Mouse (Mus musculus) urinary bladder, postnatal 36 days (tissue): ENCODE measurements at regions not wholly inside any gene's neighbourhood (a gene's known extent, or its start where the extent isn't known, plus 50 kb on each side); places are given as distances from the start of the nearest gene placed in this dataset.
"Not testable (repeated sequence)": the region's sequence is repeated elsewhere in the genome, so short reads cannot be mapped to it uniquely, and the experiment has no call there.

Source experiments
- DNase-seq, 2 experiments: peaks; one replicate each; pipeline ENCODE4 v3.0.0; 2022; ENCODE audit warnings: low spot score in 2 of 2, mixed read lengths in 1 of 2

DNA sequence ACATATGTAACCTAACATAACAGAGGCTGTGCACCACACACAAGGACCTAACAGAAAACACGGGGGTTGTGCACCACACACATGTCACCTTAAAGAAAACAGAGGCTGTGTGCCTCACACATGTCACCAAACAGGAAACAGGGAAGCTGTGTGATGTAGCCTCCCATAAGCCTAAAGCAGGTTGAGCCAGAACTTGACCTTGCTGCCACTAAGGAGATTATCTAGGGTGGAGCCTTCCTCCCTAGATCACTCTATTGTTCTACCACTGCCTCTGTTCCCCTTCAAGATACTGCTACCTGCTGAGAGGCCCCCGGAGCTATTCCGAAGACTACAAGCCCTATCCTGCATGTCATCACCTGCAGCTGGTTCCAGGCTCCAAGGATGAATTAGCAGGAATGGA, 100.1 kb upstream of the Thrb start:
- DNase-seq = not testable (repeated sequence)

DNA sequence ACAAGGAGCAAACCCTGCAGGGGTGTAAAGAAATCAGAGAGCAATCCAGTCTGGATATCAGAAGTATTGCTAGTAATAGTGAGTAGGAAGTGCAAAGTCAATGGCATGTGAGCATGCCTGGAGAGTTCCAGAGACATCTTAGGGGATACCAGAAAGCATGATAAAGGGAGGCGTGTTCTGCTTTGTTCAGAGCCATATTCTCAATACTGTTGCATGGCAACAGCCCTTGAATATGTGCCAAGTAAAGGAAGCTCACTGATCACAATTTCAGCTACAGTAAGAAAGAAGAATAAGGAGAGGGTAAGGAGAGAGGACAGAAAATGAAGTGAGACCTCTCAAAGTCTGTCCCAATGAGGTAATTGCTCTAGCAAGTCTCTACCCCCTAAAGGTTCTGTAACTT, 92.1 kb upstream of the Thrb start:
- no peak for DNase-seq

DNA sequence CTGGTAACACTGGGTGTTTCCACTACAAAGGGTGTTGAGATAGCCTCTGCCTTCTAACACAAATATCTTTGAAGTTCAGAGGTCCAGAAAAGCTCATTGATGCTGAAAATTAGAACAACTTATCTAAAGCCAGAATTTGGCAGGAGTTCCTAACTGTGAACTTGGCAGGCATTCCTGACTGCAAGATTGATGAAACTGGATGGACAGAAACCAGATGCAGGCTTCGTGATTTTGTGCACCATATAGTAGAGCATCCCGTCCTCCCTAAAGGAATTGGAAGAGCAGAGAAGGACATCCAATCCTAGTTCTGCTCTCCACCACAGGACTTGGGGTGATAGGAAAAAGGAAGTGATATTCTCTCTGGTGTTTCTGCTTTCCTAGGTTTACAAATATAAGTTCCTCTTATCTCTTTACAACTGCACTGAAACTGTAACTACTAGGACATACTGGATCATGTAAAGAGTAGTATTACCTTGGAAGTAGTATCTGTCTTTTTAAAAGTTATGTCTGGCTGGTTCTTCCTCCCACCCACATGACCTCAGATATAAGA, 90.9 kb upstream of the Thrb start:
- no peak for DNase-seq

DNA sequence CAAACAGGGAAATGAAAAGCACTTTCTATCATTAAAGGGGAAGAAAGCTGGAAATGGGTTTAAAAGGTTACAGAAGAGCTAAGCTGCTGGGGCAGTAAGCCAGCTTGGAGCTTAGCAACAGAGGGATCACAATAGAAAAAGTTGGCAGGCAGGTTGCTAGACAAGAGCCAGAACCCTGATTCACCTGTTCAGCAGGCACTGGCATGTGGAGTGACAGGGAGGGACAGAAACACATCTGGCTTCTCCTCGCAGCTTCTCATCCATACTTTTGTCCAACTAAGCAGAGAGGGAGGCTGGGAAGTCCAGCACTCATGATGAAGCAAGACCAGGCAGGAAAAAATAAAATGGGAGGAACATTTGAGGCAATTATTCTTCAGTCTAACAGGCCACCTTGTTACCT, 81.3 kb upstream of the Thrb start:
- no peak for DNase-seq

DNA sequence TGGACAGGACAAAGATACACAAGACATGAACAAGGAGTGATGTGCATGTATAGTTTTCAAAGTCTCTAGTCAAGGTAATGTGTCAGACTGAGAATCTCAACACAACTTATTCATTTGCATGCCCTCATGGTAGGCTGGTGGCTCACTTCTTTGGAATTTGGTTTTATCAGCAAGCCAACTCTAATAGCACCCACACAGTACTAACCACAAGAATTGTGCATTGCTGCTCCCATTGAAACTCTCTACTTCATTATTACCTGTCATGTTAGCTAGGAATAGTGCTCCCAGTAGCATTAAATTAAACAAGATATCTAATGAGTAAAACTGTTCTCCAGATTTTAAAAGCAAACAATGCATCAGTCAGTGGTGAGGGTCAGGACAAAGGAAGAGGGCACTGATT, 70.5 kb upstream of the Thrb start:
- DNase-seq = no peak

DNA sequence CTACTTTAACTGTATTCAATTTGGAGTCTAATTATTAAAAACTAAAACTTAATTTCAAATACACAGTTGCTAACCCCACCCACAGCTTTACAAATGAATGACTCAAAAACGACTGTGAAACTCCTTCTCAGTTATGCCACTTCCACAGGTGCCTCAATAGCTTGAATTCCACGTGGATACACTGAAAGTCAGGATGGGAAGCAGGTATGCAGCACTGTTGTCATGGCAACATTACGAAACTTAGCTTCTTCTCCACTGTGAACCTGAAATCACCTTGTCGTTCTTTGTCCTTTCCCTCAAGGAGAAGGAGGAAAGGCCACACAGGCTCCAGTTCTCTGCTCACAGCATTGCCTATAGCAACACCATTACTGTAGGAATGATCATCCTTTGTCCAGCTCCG, 60.5 kb upstream of the Thrb start:
- no peak for DNase-seq

DNA sequence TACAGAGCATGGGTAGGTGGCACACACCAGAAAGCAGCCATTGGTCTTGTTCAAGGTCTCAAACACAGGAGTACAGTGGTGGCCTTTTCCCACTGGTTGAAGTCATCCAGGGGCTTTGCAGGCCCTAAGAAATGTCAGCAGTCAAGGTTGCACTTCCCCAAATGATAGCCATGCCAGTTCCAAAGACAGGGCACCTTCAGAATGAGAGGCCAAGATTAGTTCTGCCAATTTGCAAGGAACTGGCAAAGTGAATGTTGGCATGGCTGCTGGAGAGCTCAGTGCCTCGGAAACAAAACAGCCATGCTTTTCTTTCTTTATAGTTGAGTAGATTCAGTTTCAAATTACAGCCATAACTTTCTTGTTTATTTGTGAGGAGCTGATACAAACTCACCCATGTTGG, 57.7 kb upstream of the Thrb start:
- no peak for DNase-seq

DNA sequence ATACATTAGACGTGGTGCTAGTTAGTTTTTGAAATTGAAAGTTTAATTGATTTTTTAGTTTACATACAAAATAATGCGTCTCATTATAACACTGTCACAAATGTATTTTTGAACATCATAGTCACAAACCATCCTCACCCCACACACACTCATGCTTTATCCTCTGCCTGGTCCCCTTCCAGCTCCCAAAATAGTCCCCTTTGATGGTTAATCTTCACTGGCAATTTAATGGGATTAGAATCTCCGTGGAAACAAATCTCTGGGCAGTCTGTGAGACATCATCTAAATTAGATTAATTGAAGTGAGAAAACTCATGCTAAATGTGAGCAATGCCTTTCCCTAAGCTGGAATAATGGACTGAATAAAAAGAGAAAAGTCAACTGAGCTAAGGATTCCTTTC, 54.0 kb upstream of the Thrb start:
- DNase-seq = no peak

DNA sequence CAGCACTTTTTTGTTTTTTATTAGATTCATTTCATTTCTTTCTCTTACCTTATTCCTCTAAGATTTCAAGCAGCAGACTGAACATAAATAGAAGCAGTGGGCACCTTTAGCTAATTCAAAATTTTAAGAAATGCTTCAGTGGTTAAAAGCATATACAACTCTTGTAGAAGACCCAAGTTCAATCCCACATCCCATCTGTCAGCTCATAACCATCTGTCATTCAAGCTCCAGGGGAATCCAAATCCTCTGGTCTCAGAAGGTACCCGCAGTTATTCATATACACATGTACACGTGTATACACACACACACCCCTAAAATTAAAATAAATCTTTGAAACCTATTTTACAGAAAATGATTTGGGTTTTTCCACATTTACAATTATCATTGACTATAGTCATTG, 52.9 kb upstream of the Thrb start:
- no peak for DNase-seq
